Mouse (Mus musculus): ENCODE results near the gene Hyal2.

Gene Hyal2

GRCm38 (mm10) chr9:107612191-107612944 is 44.6 kb downstream of the Hyal2 start:
- peak; percentile 95 for DNase-seq (ENCODE audit: low read depth, low spot score)

- no peak for DNase-seq (ENCODE audit: low read depth, low spot score)
Observed at GRCm38 (mm10) chr9:107612945-107613569, 45.3 kb downstream of the Hyal2 start.

- no peak for DNase-seq (ENCODE audit: low read depth, low spot score)
Observed at GRCm38 (mm10) chr9:107615035-107615434, 47.3 kb downstream of the Hyal2 start.

GRCm38 (mm10) chr9:107617461-107617860 is 49.7 kb downstream of the Hyal2 start:
- DNase-seq (ENCODE audit: low read depth, low spot score), result no peak

GRCm38 (mm10) chr9:107618098-107618497 is 50.4 kb downstream of the Hyal2 start:
- no peak for DNase-seq (ENCODE audit: low read depth, low spot score)

- no peak for DNase-seq (ENCODE audit: low read depth, low spot score)
Observed at GRCm38 (mm10) chr9:107618778-107619545, 51.2 kb downstream of the Hyal2 start.

- DNase-seq (ENCODE audit: low read depth, low spot score), result no peak
Observed at GRCm38 (mm10) chr9:107619546-107619879, 51.8 kb downstream of the Hyal2 start.

GRCm38 (mm10) chr9:107620954-107621353 is 53.2 kb downstream of the Hyal2 start:
- no peak for DNase-seq (ENCODE audit: low read depth, low spot score)
